Mouse (Mus musculus) stomach, postnatal 0 days (tissue): Measurements from ENCODE around the gene Cep170b. TPM values are rescaled to one million over a fixed set of nuclear protein-coding genes. Genes with fewer than 3 reads are reported as not detected.

Experiments used
- ATAC-seq: fragments of 200-750 bp; cut with Nextera tagmentation; 2 replicates; pipeline ENCODE4 v1.8.0; 2017; ENCODE audit not compliant: low FRiP score, low TSS enrichment
- DNase-seq: peaks from one replicate; pipeline ENCODE4 v3.0.0-alpha.2; 2016; ENCODE audit warnings: low spot score
- H3K27ac ChIP-seq: fragments of 300-500 bp; sonication (generic); replicated peaks from 2 replicates; pipeline ENCODE4 v1.5.1; 2014; ENCODE audit warnings: mild to moderate bottlenecking, control low read depth
- H3K27me3 ChIP-seq: fragments of 300-500 bp; sonication (generic); 2 replicates; pipeline ENCODE4 v1.6.1; 2014; ENCODE audit warnings: low read length; ENCODE audit not compliant: control insufficient read depth, insufficient read depth
- H3K36me3 ChIP-seq: fragments of 300-500 bp; sonication (generic); 2 replicates; pipeline ENCODE4 v1.6.1; 2014; ENCODE audit warnings: low read length, mixed read lengths; ENCODE audit not compliant: control insufficient read depth, insufficient read depth
- H3K4me1 ChIP-seq: fragments of 300-500 bp; sonication (generic); replicated peaks from 2 replicates; pipeline ENCODE4 v1.6.1; 2014; ENCODE audit warnings: antibody characterized with exemption; ENCODE audit not compliant: control insufficient read depth, insufficient read depth
- H3K4me2 ChIP-seq: fragments of 300-500 bp; sonication (generic); replicated peaks from 2 replicates; pipeline ENCODE4 v1.6.1; 2014; ENCODE audit warnings: low read depth, mild to moderate bottlenecking, control low read depth, moderate library complexity
- H3K4me3 ChIP-seq: fragments of 300-500 bp; sonication (generic); 2 replicates; pipeline ENCODE4 v1.5.1; 2014; ENCODE audit warnings: low read depth, low read length, control low read depth
- H3K9ac ChIP-seq: fragments of 300-500 bp; sonication (generic); 2 replicates; pipeline ENCODE4 v1.6.1; 2014; ENCODE audit warnings: mild to moderate bottlenecking, low read length, control low read depth, mixed read lengths
- H3K9me3 ChIP-seq: fragments of 300-500 bp; sonication (generic); 2 replicates; pipeline ENCODE4 v1.6.1; 2016; ENCODE audit warnings: low read length; ENCODE audit not compliant: control insufficient read depth
- CTCF ChIP-seq: IDR thresholded peaks from 2 replicates; pipeline ENCODE4 v1.5.1; 2016; ENCODE audit warnings: antibody characterized with exemption, low read depth, mild to moderate bottlenecking, moderate library complexity
- EP300 ChIP-seq: optimal IDR thresholded peaks from 2 replicates; pipeline ENCODE3; 2016; ENCODE audit warnings: antibody characterized with exemption
- WGBS: fragments of 180-500 bp; shearing (Covaris S2); extraction: QIAGEN DNeasy Blood & Tissue Kit; methylation state at CpG from one replicate; pipeline ENCODE4 v1.1.7; 2014; 5-methylcytosine and 5-hydroxymethylcytosine counted together
- polyA plus RNA-seq: library from polyadenylated mRNA; unstranded; fragments of >200 nt; fragmentation: Nextera tagmentation; extraction: Ambion mirVana; gene quantifications from 2 replicates; pipeline ENCODE4 v1.2.1, GENCODE M21; 2015

Gene Cep170b
- polyA plus RNA-seq, 1 experiment from 2014 or later: 20.7 TPM

- H3K27me3 ChIP-seq: no peaks in the 10 kb centered on the region
- H3K4me2 ChIP-seq: no peak overlapping the region
- H3K4me3 ChIP-seq: no peak overlapping the region
- 86% methylated on average over 7 of the region's 7 CpGs for WGBS
- TF ChIP-seq CTCF (no peak), EP300 (no peak)
- no peaks in the 10 kb centered on the region for H3K36me3 ChIP-seq
- no peak overlapping the region for H3K27ac ChIP-seq
- ATAC-seq (no peak), DNase-seq (no peak)
- no peaks in the 10 kb centered on the region for H3K4me1 ChIP-seq
- H3K9ac ChIP-seq: no peak overlapping the region
- H3K9me3 ChIP-seq: no peaks in the 10 kb centered on the region
Observed at GRCm38 (mm10) chr12:112764991-112765390, 44.7 kb downstream of the Cep170b start.

- DNase-seq: no peak
- Histone ChIP-seq H3K9me3 (no peaks in the 10 kb centered on the region), H3K27ac (no peak overlapping the region), H3K27me3 (no peaks in the 10 kb centered on the region), H3K4me2 (no peak overlapping the region), H3K4me1 (no peaks in the 10 kb centered on the region), H3K36me3 (no peaks in the 10 kb centered on the region), H3K9ac (no peak overlapping the region), H3K4me3 (no peak overlapping the region)
- no peak for TF ChIP-seq EP300
- no peak for TF ChIP-seq CTCF
- 86% methylated on average over 7 of the region's 7 CpGs for WGBS
- no peak for ATAC-seq
Observed at GRCm38 (mm10) chr12:112766586-112766985, 46.3 kb downstream of the Cep170b start.

DNA sequence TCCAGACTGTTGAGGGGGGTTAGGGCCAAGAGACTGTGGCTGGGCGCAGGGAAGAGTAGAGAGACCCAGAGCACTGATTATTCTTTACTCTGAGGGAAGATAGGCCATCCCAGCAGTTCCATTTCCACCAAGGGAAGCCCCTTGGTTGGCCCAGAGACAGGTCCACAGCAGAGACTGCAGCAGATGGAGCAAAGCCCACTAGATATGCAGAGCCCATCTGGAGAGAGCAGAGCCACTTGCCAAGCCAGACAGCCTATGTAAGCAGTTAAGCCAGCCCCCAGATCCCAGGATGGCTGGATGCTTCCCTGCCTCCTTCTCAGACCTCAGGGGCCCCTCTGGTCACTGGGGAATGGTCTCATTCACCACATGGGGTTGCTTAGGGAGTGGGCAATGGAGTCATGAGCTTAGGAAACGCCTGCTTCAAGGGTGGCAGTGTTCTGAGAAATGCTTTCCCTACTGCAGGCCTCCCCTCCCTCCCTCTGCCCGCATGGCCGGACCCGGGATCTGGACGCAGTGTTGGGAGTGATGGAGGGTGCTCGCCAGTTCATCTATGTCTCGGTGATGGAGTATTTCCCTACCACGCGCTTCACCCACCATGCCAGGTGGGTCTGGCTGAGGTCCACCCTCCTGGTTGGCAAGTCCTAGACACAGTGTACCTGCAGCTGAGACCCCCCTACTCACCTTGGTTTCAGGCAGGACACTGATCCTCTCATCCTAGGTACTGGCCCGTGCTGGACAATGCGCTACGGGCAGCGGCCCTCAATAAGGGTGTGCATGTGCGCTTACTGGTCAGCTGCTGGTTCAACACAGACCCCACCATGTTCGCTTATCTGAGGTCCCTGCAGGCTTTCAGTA, 47.0 kb downstream of the Cep170b start:
- H3K27me3 ChIP-seq: no peaks in the 10 kb centered on the region
- WGBS: 85% methylated on average over 16 of the region's 16 CpGs
- DNase-seq: no peak
- no peaks in the 10 kb centered on the region for H3K9me3 ChIP-seq
- no peaks in the 10 kb centered on the region for H3K36me3 ChIP-seq
- no peak overlapping the region for H3K27ac ChIP-seq
- no peak overlapping the region for H3K4me2 ChIP-seq
- no peak overlapping the region for H3K4me3 ChIP-seq
- no peak overlapping the region for H3K9ac ChIP-seq
- H3K4me1 ChIP-seq: no peaks in the 10 kb centered on the region
- no peak for TF ChIP-seq CTCF
- TF ChIP-seq EP300: no peak
- ATAC-seq: no peak

DNA sequence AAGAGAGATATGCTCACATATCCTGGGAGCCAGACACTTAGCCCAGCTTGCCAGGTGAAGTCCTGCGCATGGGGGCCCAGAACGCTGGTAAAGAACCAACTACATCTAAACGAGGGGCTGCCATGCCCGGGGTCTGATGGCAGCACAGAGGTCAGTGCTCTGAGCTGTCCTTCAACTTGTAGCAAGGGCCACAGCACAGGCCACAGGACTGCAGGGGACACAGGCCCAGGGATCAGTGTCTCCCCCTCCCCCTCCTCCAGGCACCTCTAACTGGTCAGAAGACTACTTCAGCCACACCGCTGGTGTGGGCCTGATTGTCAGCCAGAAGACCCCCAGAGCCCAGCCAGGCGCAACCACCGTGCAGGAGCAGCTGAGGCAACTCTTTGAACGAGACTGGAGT, 47.9 kb downstream of the Cep170b start:
- Histone ChIP-seq H3K27me3 (no peaks in the 10 kb centered on the region), H3K9me3 (no peaks in the 10 kb centered on the region), H3K4me3 (no peak overlapping the region), H3K36me3 (no peaks in the 10 kb centered on the region), H3K4me1 (no peaks in the 10 kb centered on the region), H3K9ac (no peak overlapping the region), H3K27ac (no peak overlapping the region), H3K4me2 (no peak overlapping the region)
- TF ChIP-seq EP300 (no peak), CTCF (no peak)
- WGBS: 81% methylated on average over 8 of the region's 8 CpGs
- ATAC-seq (no peak), DNase-seq (no peak)

DNA sequence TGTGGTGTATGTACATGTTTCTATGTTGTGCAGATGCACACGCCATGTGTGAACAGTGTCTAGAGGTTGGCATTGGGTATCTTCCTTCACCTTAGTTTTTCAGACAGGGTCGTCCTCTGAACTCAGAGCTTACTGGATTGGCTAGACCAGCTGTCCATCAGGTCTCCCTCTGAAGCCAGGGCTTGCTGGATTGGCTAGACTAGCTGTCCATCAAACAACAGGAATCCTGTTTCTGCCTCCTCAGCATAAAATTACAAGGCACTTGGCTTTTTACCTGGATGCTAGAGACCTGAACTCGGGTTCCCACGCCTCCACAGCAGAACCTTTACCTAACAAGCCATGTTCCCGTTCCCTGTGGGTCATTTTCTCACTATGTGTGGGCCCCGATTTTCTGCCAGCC, 48.8 kb downstream of the Cep170b start:
- H3K36me3 ChIP-seq: no peaks in the 10 kb centered on the region
- H3K9ac ChIP-seq: no peak overlapping the region
- H3K9me3 ChIP-seq: no peaks in the 10 kb centered on the region
- DNase-seq: no peak
- H3K4me1 ChIP-seq: no peaks in the 10 kb centered on the region
- TF ChIP-seq CTCF: no peak
- H3K27me3 ChIP-seq: no peaks in the 10 kb centered on the region
- no peak for ATAC-seq
- no peak overlapping the region for H3K4me2 ChIP-seq
- no peak overlapping the region for H3K4me3 ChIP-seq
- no peak overlapping the region for H3K27ac ChIP-seq
- WGBS: 82% methylated on average over 6 of the region's 6 CpGs

- DNase-seq (no peak), ATAC-seq (no peak)
- no peaks in the 10 kb centered on the region for H3K4me1 ChIP-seq
- 74% methylated on average over 2 of the region's 2 CpGs for WGBS
- no peak overlapping the region for H3K4me3 ChIP-seq
- H3K27ac ChIP-seq: no peak overlapping the region
- no peak overlapping the region for H3K4me2 ChIP-seq
- no peaks in the 10 kb centered on the region for H3K36me3 ChIP-seq
- H3K9me3 ChIP-seq: no peaks in the 10 kb centered on the region
- no peak for TF ChIP-seq CTCF
- TF ChIP-seq EP300: no peak
- H3K27me3 ChIP-seq: no peaks in the 10 kb centered on the region
- H3K9ac ChIP-seq: no peak overlapping the region
Observed at GRCm38 (mm10) chr12:112769751-112770150, 49.5 kb downstream of the Cep170b start.
